Mouse (Mus musculus) E14TG2a.4 (cell line): Measurements from ENCODE around the gene Aqp5.

Source experiments
- CTCF ChIP-seq: conservative IDR thresholded peaks from 2 replicates; pipeline ENCODE4 v1.5.1; 2014; ENCODE audit warnings: low read length
- NANOG ChIP-seq: IDR thresholded peaks from 2 replicates; pipeline ENCODE4 v1.6.1; 2014; ENCODE audit warnings: borderline replicate concordance, low read length, mixed read lengths

DNA sequence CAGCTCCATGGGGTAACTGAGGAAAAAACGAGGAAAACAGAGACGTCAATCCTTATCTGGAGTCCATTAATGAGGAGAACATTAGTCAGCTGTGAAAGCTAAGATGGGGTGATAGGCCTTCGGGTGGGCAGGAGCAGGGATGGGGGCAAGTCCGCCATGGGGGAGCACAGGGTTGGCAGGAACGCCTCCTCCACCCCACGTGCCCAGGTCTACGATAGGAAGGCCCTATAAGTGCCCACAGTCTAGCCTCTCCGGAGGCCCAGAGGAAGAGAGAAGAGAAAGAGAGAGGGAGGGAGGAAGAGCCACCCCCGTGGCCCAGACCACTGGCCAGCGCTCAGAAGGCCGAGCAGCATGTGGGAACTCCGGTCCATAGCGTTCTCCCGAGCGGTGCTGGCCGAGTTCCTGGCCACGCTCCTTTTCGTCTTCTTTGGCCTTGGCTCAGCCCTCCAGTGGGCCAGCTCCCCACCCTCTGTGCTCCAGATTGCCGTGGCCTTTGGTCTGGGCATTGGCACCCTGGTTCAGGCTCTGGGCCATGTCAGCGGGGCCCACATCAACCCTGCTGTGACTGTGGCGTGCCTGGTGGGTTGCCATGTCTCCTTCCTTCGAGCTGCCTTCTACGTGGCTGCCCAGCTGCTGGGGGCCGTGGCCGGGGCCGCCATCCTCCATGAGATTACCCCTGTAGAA, 11.6 kb upstream of the Aqp5 start, which contains the start of gene Aqp2:
- no peak for TF ChIP-seq CTCF
- TF ChIP-seq NANOG, result no peak
